Mouse (Mus musculus) intestine, embryonic 15.5 days (tissue): ENCODE results near the gene Cyp2d10. TPM values are rescaled to one million over a fixed set of nuclear protein-coding genes. Genes with fewer than 3 reads are reported as not detected.

Experiments used
- ATAC-seq: fragments of 200-750 bp; cut with Nextera tagmentation; 2 replicates; pipeline ENCODE4 v1.8.0; 2017; ENCODE audit warnings: moderate TSS enrichment, moderate library complexity
- H3K27ac ChIP-seq: fragments of 300-500 bp; sonication (generic); 2 replicates; pipeline ENCODE4 v1.5.1; 2015; ENCODE audit warnings: mild to moderate bottlenecking, inconsistent platforms
- H3K27me3 ChIP-seq: fragments of 300-500 bp; sonication (generic); replicated peaks from 2 replicates; pipeline ENCODE4 v1.6.1; 2015; ENCODE audit warnings: inconsistent platforms
- H3K36me3 ChIP-seq: fragments of 300-500 bp; sonication (generic); 2 replicates; pipeline ENCODE4 v1.6.1; 2015; ENCODE audit warnings: inconsistent platforms
- H3K4me1 ChIP-seq: fragments of 300-500 bp; sonication (generic); replicated peaks from 2 replicates; pipeline ENCODE4 v1.6.1; 2015; ENCODE audit warnings: inconsistent platforms
- H3K4me2 ChIP-seq: fragments of 300-500 bp; sonication (generic); replicated peaks from 2 replicates; pipeline ENCODE4 v1.6.1; 2015; ENCODE audit warnings: mild to moderate bottlenecking, inconsistent platforms
- H3K4me3 ChIP-seq: fragments of 300-500 bp; sonication (generic); replicated peaks from 2 replicates; pipeline ENCODE4 v1.5.1; 2015; ENCODE audit warnings: inconsistent platforms
- H3K9ac ChIP-seq: fragments of 300-500 bp; sonication (generic); 2 replicates; pipeline ENCODE4 v1.6.1; 2015; ENCODE audit warnings: inconsistent platforms
- H3K9me3 ChIP-seq: fragments of 300-500 bp; sonication (generic); 2 replicates; pipeline ENCODE4 v1.6.1; 2016; ENCODE audit warnings: inconsistent platforms
- WGBS: fragments of 180-500 bp; shearing (Covaris S2); methylation state at CpG from one replicate; pipeline ENCODE4 v1.1.7; 2015; 5-methylcytosine and 5-hydroxymethylcytosine counted together
- polyA plus RNA-seq: library from polyadenylated mRNA; unstranded; fragments of >200 nt; fragmentation: Nextera tagmentation; extraction: Ambion mirVana; gene quantifications from 2 replicates; pipeline ENCODE4 v1.2.1, GENCODE M21; 2015

Gene Cyp2d10
- polyA plus RNA-seq, 1 experiment from 2014 or later, result 1.0 TPM

GRCm38 (mm10) chr15:82385729-82386128 is 21.3 kb downstream of the Cyp2d10 start:
- 87% methylated on average over 2 of the region's 2 CpGs for WGBS
- H3K9me3 ChIP-seq, result no peaks in the 10 kb centered on the region
- H3K4me3 ChIP-seq, result no peak overlapping the region
- H3K9ac ChIP-seq, result no peak overlapping the region
- H3K4me1 ChIP-seq, result no peaks in the 10 kb centered on the region
- no peaks in the 10 kb centered on the region for H3K36me3 ChIP-seq
- no peaks in the 10 kb centered on the region for H3K27me3 ChIP-seq
- ATAC-seq, result no peak
- H3K4me2 ChIP-seq, result no peak overlapping the region
- H3K27ac ChIP-seq, result no peak overlapping the region

GRCm38 (mm10) chr15:82382441-82382840 is 24.6 kb downstream of the Cyp2d10 start:
- no peaks in the 10 kb centered on the region for H3K27me3 ChIP-seq
- H3K9me3 ChIP-seq, result no peaks in the 10 kb centered on the region
- ATAC-seq, result no peak
- no peak overlapping the region for H3K9ac ChIP-seq
- WGBS, result 86% methylated on average over 2 of the region's 2 CpGs
- no peak overlapping the region for H3K4me2 ChIP-seq
- peaks cover 16% of the 10 kb centered on the region for H3K4me1 ChIP-seq
- no peak overlapping the region for H3K4me3 ChIP-seq
- H3K36me3 ChIP-seq, result no peaks in the 10 kb centered on the region
- no peak overlapping the region for H3K27ac ChIP-seq

- Histone ChIP-seq H3K27ac (peak overlapping the region; percentile 32; the same call in 1 of the 2 replicates), H3K9ac (peak overlapping the region; percentile 33; the same call in 1 of the 2 replicates), H3K27me3 (no peaks in the 10 kb centered on the region), H3K4me1 (peaks cover 18% of the 10 kb centered on the region), H3K9me3 (no peaks in the 10 kb centered on the region), H3K36me3 (no peaks in the 10 kb centered on the region), H3K4me2 (peak overlapping the region; percentile 86), H3K4me3 (peak overlapping the region; percentile 45)
- no peak for ATAC-seq
- 30% methylated on average over 7 of the region's 7 CpGs for WGBS
Measured at GRCm38 (mm10) chr15:82380714-82381062, 26.3 kb downstream of the Cyp2d10 start.

GRCm38 (mm10) chr15:82379871-82380713 is 26.9 kb downstream of the Cyp2d10 start, which contains the start of gene Cyp2d22:
Gene Cyp2d22, minus strand, starts transcription at chr15:82380260.
- 2% methylated on average over 18 of the region's 24 CpGs for WGBS
- no peaks in the 10 kb centered on the region for H3K36me3 ChIP-seq
- H3K4me2 ChIP-seq, result peak within 1 kb of the TSS; percentile 86
- ATAC-seq, result peak; percentile 84
- H3K4me3 ChIP-seq, result peak within 1 kb of the TSS; percentile 45
- H3K9ac ChIP-seq, result peak within 1 kb of the TSS; percentile 52
- H3K27me3 ChIP-seq, result no peaks in the 10 kb centered on the region
- H3K9me3 ChIP-seq, result no peaks in the 10 kb centered on the region
- H3K4me1 ChIP-seq, result peaks cover 18% of the 10 kb centered on the region
- peak within 1 kb of the TSS; percentile 86 for H3K27ac ChIP-seq

- no peaks in the 10 kb centered on the region for H3K27me3 ChIP-seq
- H3K36me3 ChIP-seq, result no peaks in the 10 kb centered on the region
- peak overlapping the region; percentile 52 for H3K9ac ChIP-seq
- no peaks in the 10 kb centered on the region for H3K9me3 ChIP-seq
- peak overlapping the region; percentile 86 for H3K27ac ChIP-seq
- 14% methylated on average over 7 of the region's 7 CpGs for WGBS
- peak; percentile 80 for ATAC-seq
- peak overlapping the region; percentile 86 for H3K4me2 ChIP-seq
- H3K4me1 ChIP-seq, result peaks cover 18% of the 10 kb centered on the region
- H3K4me3 ChIP-seq, result peak overlapping the region; percentile 45
Measured at GRCm38 (mm10) chr15:82379511-82379870, 27.5 kb downstream of the Cyp2d10 start.

GRCm38 (mm10) chr15:82378261-82379180 is 28.5 kb downstream of the Cyp2d10 start:
- no peaks in the 10 kb centered on the region for H3K27me3 ChIP-seq
- 0 out of 2 replicates have a peak overlapping the region, but pooled peaks have one; percentile 4 for H3K9ac ChIP-seq
- 0 out of 2 replicates have a peak overlapping the region, but pooled peaks have one; percentile 1 for H3K4me3 ChIP-seq
- no peaks in the 10 kb centered on the region for H3K9me3 ChIP-seq
- peak overlapping the region; percentile 69 for H3K27ac ChIP-seq
- 0 out of 2 replicates have a peak, but pooled peaks cover 3% of the 10 kb centered on the region for H3K36me3 ChIP-seq
- ATAC-seq, result no peak
- WGBS, result 35% methylated on average over 15 of the region's 15 CpGs
- peak overlapping the region; percentile 86 for H3K4me2 ChIP-seq
- peaks cover 18% of the 10 kb centered on the region for H3K4me1 ChIP-seq

GRCm38 (mm10) chr15:82377701-82378100 is 29.3 kb downstream of the Cyp2d10 start:
- Histone ChIP-seq H3K4me1 (peaks cover 18% of the 10 kb centered on the region), H3K4me2 (0 out of 2 replicates have a peak overlapping the region, but pooled peaks have one; percentile 86), H3K9ac (no peak overlapping the region), H3K36me3 (0 out of 2 replicates have a peak, but pooled peaks cover 3% of the 10 kb centered on the region), H3K27me3 (no peaks in the 10 kb centered on the region), H3K4me3 (no peak overlapping the region), H3K27ac (0 out of 2 replicates have a peak overlapping the region, but pooled peaks have one; percentile 36), H3K9me3 (no peaks in the 10 kb centered on the region)
- 68% methylated on average over 5 of the region's 5 CpGs for WGBS
- no peak for ATAC-seq

- 63% methylated on average over 17 of the region's 17 CpGs for WGBS
- no peak for ATAC-seq
Measured at GRCm38 (mm10) chr15:82376393-82377138, 30.4 kb downstream of the Cyp2d10 start.

GRCm38 (mm10) chr15:82375855-82376254 is 31.1 kb downstream of the Cyp2d10 start:
- H3K4me2 ChIP-seq, result no peak overlapping the region
- no peak overlapping the region for H3K27ac ChIP-seq
- H3K27me3 ChIP-seq, result no peaks in the 10 kb centered on the region
- ATAC-seq, result no peak
- no peaks in the 10 kb centered on the region for H3K9me3 ChIP-seq
- peaks cover 18% of the 10 kb centered on the region for H3K4me1 ChIP-seq
- 85% methylated on average over 9 of the region's 9 CpGs for WGBS
- no peak overlapping the region for H3K4me3 ChIP-seq
- no peak overlapping the region for H3K9ac ChIP-seq
- H3K36me3 ChIP-seq, result 0 out of 2 replicates have a peak, but pooled peaks cover 3% of the 10 kb centered on the region

More at GRCm38 (mm10) chr15:82376393-82377138, 30.4 kb downstream of the Cyp2d10 start:
- Histone ChIP-seq H3K4me2 (no peak overlapping the region), H3K27me3 (no peaks in the 10 kb centered on the region), H3K9ac (no peak overlapping the region), H3K36me3 (0 out of 2 replicates have a peak, but pooled peaks cover 3% of the 10 kb centered on the region), H3K9me3 (no peaks in the 10 kb centered on the region), H3K4me1 (peaks cover 18% of the 10 kb centered on the region), H3K4me3 (no peak overlapping the region), H3K27ac (no peak overlapping the region)

- 88% methylated on average over 5 of the region's 5 CpGs for WGBS
- no peak overlapping the region for H3K9ac ChIP-seq
- H3K4me3 ChIP-seq, result no peak overlapping the region
- H3K9me3 ChIP-seq, result no peaks in the 10 kb centered on the region
- H3K27ac ChIP-seq, result no peak overlapping the region
- H3K27me3 ChIP-seq, result no peaks in the 10 kb centered on the region
- H3K4me1 ChIP-seq, result peaks cover 13% of the 10 kb centered on the region
- H3K4me2 ChIP-seq, result no peak overlapping the region
- 0 out of 2 replicates have a peak, but pooled peaks cover 3% of the 10 kb centered on the region for H3K36me3 ChIP-seq
- ATAC-seq, result no peak
Measured at GRCm38 (mm10) chr15:82374437-82374836, 32.6 kb downstream of the Cyp2d10 start.

GRCm38 (mm10) chr15:82372991-82373390 is 34.0 kb downstream of the Cyp2d10 start:
- no peak for ATAC-seq

More at GRCm38 (mm10) chr15:82372991-82373390, 34.0 kb downstream of the Cyp2d10 start:
- Histone ChIP-seq H3K27ac (no peak overlapping the region), H3K36me3 (0 out of 2 replicates have a peak, but pooled peaks cover 3% of the 10 kb centered on the region), H3K4me2 (no peak overlapping the region), H3K9me3 (no peaks in the 10 kb centered on the region), H3K4me3 (no peak overlapping the region), H3K27me3 (no peaks in the 10 kb centered on the region), H3K9ac (no peak overlapping the region), H3K4me1 (0 out of 2 replicates have a peak, but pooled peaks cover 6% of the 10 kb centered on the region)
- WGBS, result 89% methylated on average over 5 of the region's 5 CpGs
